Mouse (Mus musculus) lung, adult 2 months (tissue): ENCODE measurements around the gene Samsn1.

Experiments
- CTCF ChIP-seq: fragments of 200-500 bp; IDR thresholded peaks from 2 replicates; pipeline ENCODE4 v1.5.1; 2011; ENCODE audit warnings: mild to moderate bottlenecking, low read length, control low read depth; ENCODE audit not compliant: insufficient read depth
- POLR2A ChIP-seq: fragments of 200-500 bp; IDR thresholded peaks from 2 replicates; pipeline ENCODE4 v1.6.1; 2011; ENCODE audit warnings: low read depth, mild to moderate bottlenecking, control low read depth, low read length, borderline replicate concordance; ENCODE audit errors: extremely low read depth

- TF ChIP-seq POLR2A (no peak), CTCF (no peak)
Observed at GRCm38 (mm10) chr16:76000127-76000526, 22.0 kb downstream of the Samsn1 start.
